Mouse (Mus musculus) testis, adult 2 months (tissue): Measurements from ENCODE around the gene Rep15.

Experiments used
- CTCF ChIP-seq: fragments of 200-500 bp; IDR thresholded peaks from 2 replicates; pipeline ENCODE4 v1.5.1; 2012; ENCODE audit warnings: low read depth, mild to moderate bottlenecking, inconsistent platforms, low read length, moderate library complexity; ENCODE audit not compliant: control insufficient read depth, insufficient read depth, insufficient replicate concordance
- POLR2A ChIP-seq: fragments of 200-500 bp; IDR thresholded peaks from 2 replicates; pipeline ENCODE4 v1.6.1; 2012; ENCODE audit warnings: low read depth, mild to moderate bottlenecking, inconsistent platforms, low read length, moderate library complexity; ENCODE audit not compliant: control insufficient read depth

GRCm38 (mm10) chr6:147043633-147044032 is 11.2 kb downstream of the Rep15 start:
- TF ChIP-seq POLR2A (no peak), CTCF (no peak)
